ENCODE assay signal across 12 mouse cellular contexts in genomic region chr13:34060061-34060460, GRCm38 (mm10).
"Had no signal": no experiment of that assay in that cellular context is flagged by ENCODE, and none has a peak within 500 bp of the region (broad histone marks: within the 10 kb centered on the region; RNA-seq: fewer than 3 reads in every experiment).

No protein-coding gene starts in this region.

- H3K27me3 ChIP-seq: limb, embryonic 13.5 days; midbrain, embryonic 12.5 days; neural tube, embryonic 15.5 days had no signal

- H3K27ac ChIP-seq: kidney, postnatal 0 days; limb, embryonic 13.5 days; liver, embryonic 14.5 days; midbrain, embryonic 12.5 days; neural tube, embryonic 15.5 days had no signal

- H3K9me3 ChIP-seq: limb, embryonic 13.5 days; midbrain, embryonic 12.5 days; neural tube, embryonic 15.5 days had no signal

- H3K9ac ChIP-seq: limb, embryonic 13.5 days; liver, embryonic 14.5 days; midbrain, embryonic 12.5 days; neural tube, embryonic 15.5 days had no signal

- H3K4me3 ChIP-seq: limb, embryonic 13.5 days; midbrain, embryonic 12.5 days; myocyte; neural tube, embryonic 15.5 days had no signal

- H3K4me2 ChIP-seq: limb, embryonic 13.5 days; midbrain, embryonic 12.5 days; neural tube, embryonic 15.5 days had no signal

- H3K4me1 ChIP-seq: limb, embryonic 13.5 days; midbrain, embryonic 12.5 days; neural tube, embryonic 15.5 days had no signal

- DNase-seq: kidney, postnatal 36 days; layer of hippocampus, adult 9-11 months; layer of hippocampus, postnatal 36 days; lung, adult 18-20 months; thymus, adult 18-20 months; thymus, postnatal 14 days had no signal
